Mouse (Mus musculus) heart, postnatal 14 days (tissue): ENCODE data around the gene Thop1. TPM values are rescaled to one million over a fixed set of nuclear protein-coding genes. Genes with fewer than 3 reads are reported as not detected.

Source experiments
- DNase-seq, 2 experiments: peaks; one replicate each; pipeline ENCODE4 v3.0.0; 2021 to 2022
- intact Hi-C: fragments of 180-260 bp; cut with DNase I; formaldehyde crosslinking; loops from one replicate; pipeline ENCODE4 v1.15.1; 2025
- microRNA-seq, 2 experiments: library from miRNA; unstranded; fragments of <30 nt; microRNA quantifications; one replicate each; pipeline ENCODE4 v1.2.0; 2021 to 2022
- total RNA-seq, 2 experiments: library from RNA; stranded (reverse); gene quantifications; 2 replicates each; pipeline ENCODE4 v1.2.3; 2021

Thop1 gene
- total RNA-seq, 2 experiments from 2014 or later = 10.3 to 10.9 TPM

DNA sequence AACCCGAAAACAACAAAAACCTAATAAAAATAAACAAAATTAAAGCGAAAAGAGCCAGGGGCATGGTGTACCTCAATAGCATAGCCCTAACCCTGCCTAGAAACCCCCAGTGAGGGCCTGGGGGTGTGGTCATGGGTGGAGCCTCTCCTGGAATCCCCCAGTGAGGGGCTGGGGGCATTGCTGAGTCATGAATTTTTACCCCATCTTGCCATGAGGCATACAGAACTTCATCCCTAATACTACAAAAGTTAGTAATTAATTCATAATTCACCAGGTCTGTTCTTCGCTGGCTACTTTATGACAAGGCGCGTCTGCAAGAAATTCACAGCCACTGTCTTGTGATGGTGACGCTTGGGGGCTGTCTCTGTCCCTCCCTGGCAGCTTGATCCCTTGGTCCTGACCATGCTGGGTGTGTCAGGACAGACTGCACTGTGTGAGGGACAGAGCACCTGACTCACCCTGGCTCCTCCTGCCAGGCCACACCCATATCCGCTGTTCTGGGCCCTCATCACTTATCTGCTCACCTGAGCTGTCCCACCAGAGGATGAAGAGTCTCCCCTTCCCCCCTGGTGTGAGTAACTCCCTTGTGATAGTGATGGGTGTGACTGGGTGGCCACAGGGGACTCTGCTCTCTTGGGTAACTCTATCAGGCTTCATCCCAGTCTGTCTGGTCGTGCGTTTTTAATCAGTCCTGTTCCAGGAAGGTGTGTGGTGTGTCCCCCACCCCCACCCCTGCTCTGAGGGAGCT lies 25.3 kb downstream of the Thop1 start:
- no peak for DNase-seq
- intact Hi-C loops = no loop called here

DNA sequence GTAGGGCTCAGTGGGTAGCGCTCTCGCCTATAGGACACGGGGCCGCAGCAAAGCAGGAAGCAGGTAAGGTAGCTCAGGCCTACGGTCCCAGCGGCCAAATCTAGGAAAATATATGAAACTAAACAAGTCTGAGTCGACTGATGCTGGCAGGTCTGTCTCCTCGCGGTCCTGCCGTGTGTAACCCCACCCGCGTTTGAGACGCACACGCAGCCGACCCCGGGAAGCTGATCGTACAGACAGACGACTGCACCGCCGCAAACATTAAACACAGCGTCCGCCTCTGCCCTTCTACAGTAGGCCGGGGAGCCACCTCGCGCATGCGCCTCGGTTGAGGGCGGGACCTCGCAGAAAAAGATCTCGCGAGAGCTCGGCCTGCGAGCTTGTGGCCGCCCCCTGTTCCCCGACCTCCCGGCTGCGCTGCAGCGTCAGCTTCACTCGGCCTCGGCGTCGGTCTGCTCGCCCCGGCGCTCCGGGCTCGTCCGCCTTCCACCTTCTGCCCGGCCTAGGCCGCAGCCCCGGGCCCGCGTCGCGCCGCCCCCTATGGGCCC lies 35.8 kb downstream of the Thop1 start, which contains the start of gene Map2k2:
Map2k2 (plus strand) TSS at position 351 of the 548 bp plus-strand sequence.
- intact Hi-C loops = loop anchor here (5.0 kb wide), 1 partner anchor 67 kb away; no protein-coding TSS in a partner anchor
- peak; percentile 99 for DNase-seq

- DNase-seq = peak; percentile 85 to 91
- intact Hi-C loops = loop anchor here (5.0 kb wide), 1 partner anchor 66 kb away; no protein-coding TSS in a partner anchor
These were observed 36.4 kb downstream of the Thop1 start for GRCm38 (mm10) chr10:81106113-81106721.

DNA sequence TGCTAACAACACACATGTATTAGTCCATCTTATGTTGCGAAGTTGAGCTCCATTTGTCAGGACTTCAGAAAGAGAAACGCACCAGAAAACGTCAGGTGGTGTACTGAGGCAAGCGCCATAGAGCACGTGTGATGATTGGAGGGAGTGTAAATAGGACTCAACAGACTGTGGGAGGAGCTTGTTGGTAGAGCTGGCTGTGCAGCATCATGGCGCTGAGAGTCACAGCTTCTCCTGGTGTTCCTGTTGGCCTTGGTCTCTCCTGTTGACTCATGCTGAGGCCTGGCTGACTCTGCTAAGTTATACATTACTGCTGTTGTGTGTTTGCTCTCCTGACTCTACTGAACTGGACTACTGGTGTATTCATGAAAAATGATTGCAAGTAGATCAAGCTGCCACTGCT lies 43.1 kb downstream of the Thop1 start:
- no peak for DNase-seq
- intact Hi-C loops = no loop called here

DNA sequence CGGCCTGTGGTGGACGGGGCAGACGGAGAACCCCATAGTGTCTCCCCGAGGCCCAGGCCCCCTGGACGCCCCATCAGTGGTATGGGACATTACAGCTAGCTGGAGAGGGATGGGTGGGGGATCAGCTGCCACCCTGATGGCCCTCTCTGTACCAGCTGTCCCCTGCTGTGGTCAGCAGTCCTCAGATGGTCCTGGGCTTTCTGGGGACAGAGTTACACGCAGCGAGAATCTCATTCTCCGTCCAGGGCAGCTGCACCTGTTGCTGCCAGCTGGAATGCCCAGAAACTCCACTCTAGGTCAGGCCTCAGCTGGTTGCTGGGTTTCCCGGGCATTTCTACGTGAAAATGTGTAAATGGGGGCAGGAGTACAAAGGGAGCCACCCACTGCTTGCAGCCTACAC lies 49.8 kb downstream of the Thop1 start:
- no peak for DNase-seq
- intact Hi-C loops = no loop called here

DNA sequence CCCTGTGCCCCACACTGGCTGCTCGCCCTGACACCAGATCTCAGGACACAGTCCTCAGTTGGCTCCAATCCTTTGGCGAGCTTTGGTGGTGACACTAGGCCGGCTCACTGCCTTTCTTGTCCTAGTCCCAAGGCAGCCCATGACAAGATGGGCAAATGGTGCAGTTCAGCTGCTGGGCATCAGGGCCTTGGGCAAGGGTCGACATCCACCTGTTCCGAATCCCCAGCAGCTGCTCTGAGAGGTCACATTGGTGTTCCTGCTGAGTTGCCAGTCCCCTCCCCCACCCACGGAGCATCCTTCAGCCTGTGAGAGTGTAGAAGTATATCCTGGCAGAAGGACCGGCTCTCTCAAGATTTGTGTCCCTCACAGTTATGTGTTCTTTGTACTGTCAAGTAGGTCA lies 50.8 kb downstream of the Thop1 start:
- intact Hi-C loops = no loop called here
- DNase-seq = no peak

DNA sequence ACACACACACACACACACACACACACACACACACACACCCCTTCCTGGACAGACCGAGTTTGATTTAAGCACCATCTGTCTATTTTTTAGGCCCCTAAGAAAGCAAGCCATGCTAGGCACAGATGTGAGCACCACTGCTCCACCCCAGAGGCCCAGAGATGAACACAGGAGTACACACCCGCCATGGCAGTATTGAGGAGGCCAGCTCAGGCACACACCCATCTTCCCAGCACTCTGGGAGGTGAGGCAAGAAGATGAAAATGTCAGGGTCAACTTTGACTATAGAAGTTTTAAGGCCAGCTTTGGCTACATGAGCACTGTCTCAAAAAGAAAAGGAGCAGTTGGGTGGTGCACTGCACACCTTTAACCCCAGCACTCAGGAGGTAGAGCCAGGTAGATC lies 53.1 kb downstream of the Thop1 start:
- DNase-seq = no peak
- intact Hi-C loops = no loop called here

DNA sequence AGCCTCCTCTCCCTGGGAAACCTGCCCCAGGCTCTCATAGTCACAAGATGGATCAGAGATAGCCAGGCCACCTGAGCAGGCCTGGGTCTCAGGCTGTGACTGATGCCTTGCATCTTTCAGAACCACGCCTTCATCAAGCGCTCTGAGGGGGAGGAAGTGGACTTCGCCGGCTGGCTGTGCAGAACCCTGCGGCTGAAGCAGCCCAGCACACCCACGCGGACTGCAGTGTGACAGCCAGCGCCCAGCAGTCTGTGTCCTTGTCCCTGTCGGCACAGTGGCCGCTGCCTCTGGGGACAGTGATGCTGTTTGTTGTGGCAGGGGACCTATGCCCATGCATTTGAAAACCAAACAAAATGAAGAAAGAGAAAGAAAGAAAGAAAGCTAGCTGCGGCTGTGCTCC lies 53.7 kb downstream of the Thop1 start:
- no peak for DNase-seq
- intact Hi-C loops = no loop called here

Small RNAs within 50 kb of the gene (microRNA-seq; reads per million reads assigned to microRNA genes)
- 0 reads per million in 2 experiments for gene Mir5615-1
- gene Mir5615-2 = 0 reads per million in 2 experiments

Other genes starting within 250 kb of the Thop1 start
- 100 to 1,000 TPM; 893 to 962 TPM for gene Oaz1, start 243.4 kb upstream of the Thop1 start, total RNA-seq
- 1 to 10 TPM; 4.2 to 5.7 TPM for gene Lingo3, start 226.0 kb upstream of the Thop1 start, total RNA-seq
- gene Lsm7, start 214.8 kb upstream of the Thop1 start, total RNA-seq = 10 to 100 TPM; 21.3 to 28.3 TPM
- 10 to 100 TPM; 26.6 to 28.5 TPM for gene Sppl2b, start 214.8 kb upstream of the Thop1 start, total RNA-seq
- not detected for gene Tmprss9, start 198.2 kb upstream of the Thop1 start, total RNA-seq
- 100 to 1,000 TPM; 145 to 161 TPM for gene Timm13, start 169.1 kb upstream of the Thop1 start, total RNA-seq
- gene Lmnb2, start 151.8 kb upstream of the Thop1 start, total RNA-seq = 1 to 10 TPM; 5.1 to 7.0 TPM
- gene Gadd45b, start 140.0 kb upstream of the Thop1 start, total RNA-seq = 10 to 100 TPM; 13.6 to 17.2 TPM
- under 1 TPM; 0.27 to 0.31 TPM for gene Gng7, start 55.1 kb upstream of the Thop1 start, total RNA-seq
- gene Diras1, start 44.4 kb upstream of the Thop1 start, total RNA-seq = under 1 TPM in 1 of 2 experiments, not detected in 1; 0.10 TPM
- gene Slc39a3, start 32.6 kb upstream of the Thop1 start, total RNA-seq = 10 to 100 TPM; 13.6 to 14.8 TPM
- gene Sgta, start 9.9 kb upstream of the Thop1 start, total RNA-seq = 10 to 100 TPM; 91.5 to 93.3 TPM
- gene Creb3l3, start 28.8 kb downstream of the Thop1 start, total RNA-seq = under 1 TPM; 0.69 to 0.90 TPM
- 100 to 1,000 TPM; 115 to 122 TPM for gene Map2k2, start 35.9 kb downstream of the Thop1 start, total RNA-seq
- gene Zbtb7a, start 65.2 kb downstream of the Thop1 start, total RNA-seq = 10 to 100 TPM; 40.8 to 43.2 TPM
- gene Pias4, start 97.9 kb downstream of the Thop1 start, total RNA-seq = 10 to 100 TPM; 15.2 to 18.3 TPM
- gene Eef2, start 106.6 kb downstream of the Thop1 start, total RNA-seq = 1,000 to 10,000 TPM; 1,113 to 1,165 TPM
- 10 to 100 TPM; 28.4 to 29.2 TPM for gene Dapk3, start 113.0 kb downstream of the Thop1 start, total RNA-seq
- not detected for gene 4930442H23Rik, start 113.8 kb downstream of the Thop1 start, total RNA-seq
- 1 to 10 TPM; 3.6 to 9.8 TPM for gene Nmrk2, start 132.0 kb downstream of the Thop1 start, total RNA-seq
- gene Atcay, start 160.8 kb downstream of the Thop1 start, total RNA-seq = under 1 TPM; 0.12 TPM
- gene Zfr2, start 163.1 kb downstream of the Thop1 start, total RNA-seq = 1 to 10 TPM; 2.7 to 3.4 TPM
- under 1 TPM; 0.26 to 0.51 TPM for gene Matk, start 182.9 kb downstream of the Thop1 start, total RNA-seq
- gene Mrpl54, start 196.9 kb downstream of the Thop1 start, total RNA-seq = 10 to 100 TPM; 83.0 to 96.2 TPM
- gene Apba3, start 196.9 kb downstream of the Thop1 start, total RNA-seq = 10 to 100 TPM; 85.5 to 97.2 TPM
- gene Tjp3, start 221.5 kb downstream of the Thop1 start, total RNA-seq = under 1 TPM; 0.14 to 0.34 TPM
- gene Pip5k1c, start 222.9 kb downstream of the Thop1 start, total RNA-seq = 10 to 100 TPM; 34.8 to 36.7 TPM